Mouse (Mus musculus) ES-Bruce4 (cell line): ENCODE results near the gene Gm11011. TPM values are rescaled to one million over a fixed set of nuclear protein-coding genes. Genes with fewer than 3 reads are reported as not detected.

ENCODE experiments used
- H3K27ac ChIP-seq: 2 replicates; pipeline ENCODE4 v1.5.1; 2012; ENCODE audit warnings: low read length, inconsistent platforms; ENCODE audit not compliant: insufficient read depth
- H3K27me3 ChIP-seq: 2 replicates; pipeline ENCODE4 v1.6.1; 2012; ENCODE audit warnings: mild to moderate bottlenecking, low read length, inconsistent platforms; ENCODE audit not compliant: control insufficient read depth, poor library complexity, insufficient read depth, severe bottlenecking
- H3K36me3 ChIP-seq: 2 replicates; pipeline ENCODE4 v1.6.1; 2012; ENCODE audit warnings: inconsistent platforms, mild to moderate bottlenecking, low read length, moderate library complexity; ENCODE audit not compliant: control insufficient read depth, poor library complexity, insufficient read depth, severe bottlenecking
- H3K4me1 ChIP-seq: one replicate; pipeline ENCODE4 v1.8.1; 2011; ENCODE audit warnings: low read length; ENCODE audit not compliant: control insufficient read depth, insufficient read depth
- H3K4me3 ChIP-seq: 2 replicates; pipeline ENCODE4 v1.5.1; 2011; ENCODE audit warnings: low read depth, mild to moderate bottlenecking, low read length
- H3K9ac ChIP-seq: 2 replicates; pipeline ENCODE4 v1.6.1; 2012; ENCODE audit warnings: low read depth, mild to moderate bottlenecking, inconsistent platforms; ENCODE audit not compliant: poor library complexity, severe bottlenecking
- H3K9me3 ChIP-seq: replicated peaks from 2 replicates; pipeline ENCODE4 v1.6.1; 2012; ENCODE audit warnings: mild to moderate bottlenecking, low read length, inconsistent platforms; ENCODE audit not compliant: control insufficient read depth, poor library complexity, insufficient read depth, severe bottlenecking
- CTCF ChIP-seq: IDR thresholded peaks from one replicate; pipeline ENCODE4 v1.8.1; 2011; ENCODE audit warnings: low read depth, low read length
- EP300 ChIP-seq: IDR thresholded peaks from 2 replicates; pipeline ENCODE4 v1.6.1; 2011; ENCODE audit warnings: low read depth, low read length; ENCODE audit not compliant: insufficient read depth
- POLR2A ChIP-seq: IDR thresholded peaks from one replicate; pipeline ENCODE4 v1.8.1; 2011; ENCODE audit warnings: low read length; ENCODE audit not compliant: insufficient read depth
- polyA plus RNA-seq: library from polyadenylated mRNA; stranded (reverse); fragments of >200 nt; gene quantifications from 2 replicates; pipeline ENCODE4 v1.2.4, GENCODE M21; 2011; ENCODE audit warnings: low read depth; ENCODE audit not compliant: missing spikeins, insufficient read depth, insufficient read length

Gm11011 gene
- polyA plus RNA-seq, 1 experiment = not detected

DNA sequence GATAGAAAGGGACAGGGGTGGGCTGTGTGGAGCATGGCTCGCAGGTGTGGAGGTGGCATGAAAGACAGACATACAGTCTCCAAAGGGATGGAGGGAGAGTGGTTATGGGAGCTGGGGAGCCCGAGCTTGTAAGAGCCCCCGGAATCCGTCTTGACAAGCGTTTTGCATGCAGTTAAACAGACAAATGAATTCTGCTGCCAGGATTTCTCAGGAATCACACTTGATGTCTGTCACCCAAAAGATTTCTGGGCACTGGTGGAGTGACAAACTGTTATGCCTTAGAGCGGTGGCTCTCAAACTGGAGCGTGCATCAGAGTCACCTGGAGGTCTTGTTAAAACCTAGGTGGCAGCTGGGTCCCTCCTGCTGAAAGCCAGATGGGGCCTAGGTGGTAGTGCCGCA is 10.4 kb upstream of the Gm11011 start:
- no peak overlapping the region for H3K9ac ChIP-seq
- no peak overlapping the region for H3K27ac ChIP-seq
- H3K9me3 ChIP-seq = no peaks in the 10 kb centered on the region
- H3K36me3 ChIP-seq = no peaks in the 10 kb centered on the region
- H3K4me1 ChIP-seq = no peaks in the 10 kb centered on the region
- no peak overlapping the region for H3K4me3 ChIP-seq
- TF ChIP-seq CTCF = no peak
- no peak for TF ChIP-seq EP300
- no peak for TF ChIP-seq POLR2A
- no peaks in the 10 kb centered on the region for H3K27me3 ChIP-seq

DNA sequence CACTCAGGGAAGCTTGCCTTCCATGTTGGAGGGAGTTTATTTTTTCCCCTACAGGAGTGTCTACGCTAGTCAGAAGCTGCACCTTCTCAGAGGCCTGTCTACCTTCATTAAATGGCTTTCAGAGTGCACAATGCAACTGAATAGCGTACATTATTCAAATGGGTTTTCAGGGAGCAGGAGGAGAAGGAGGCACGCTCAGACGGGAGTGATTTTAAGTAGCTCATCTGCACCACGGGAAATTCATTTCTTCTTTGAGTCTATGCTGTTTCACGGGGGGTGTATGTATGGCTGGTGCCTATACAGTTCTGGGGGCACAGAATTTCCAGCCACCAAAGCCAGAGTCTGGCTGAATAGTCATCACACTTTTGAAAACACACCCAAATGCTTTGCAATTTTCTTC is 9.8 kb upstream of the Gm11011 start:
- TF ChIP-seq POLR2A (no peak), CTCF (no peak), EP300 (no peak)
- Histone ChIP-seq H3K4me1 (no peaks in the 10 kb centered on the region), H3K27ac (no peak overlapping the region), H3K27me3 (no peaks in the 10 kb centered on the region), H3K36me3 (no peaks in the 10 kb centered on the region), H3K9ac (no peak overlapping the region), H3K4me3 (no peak overlapping the region), H3K9me3 (no peaks in the 10 kb centered on the region)

DNA sequence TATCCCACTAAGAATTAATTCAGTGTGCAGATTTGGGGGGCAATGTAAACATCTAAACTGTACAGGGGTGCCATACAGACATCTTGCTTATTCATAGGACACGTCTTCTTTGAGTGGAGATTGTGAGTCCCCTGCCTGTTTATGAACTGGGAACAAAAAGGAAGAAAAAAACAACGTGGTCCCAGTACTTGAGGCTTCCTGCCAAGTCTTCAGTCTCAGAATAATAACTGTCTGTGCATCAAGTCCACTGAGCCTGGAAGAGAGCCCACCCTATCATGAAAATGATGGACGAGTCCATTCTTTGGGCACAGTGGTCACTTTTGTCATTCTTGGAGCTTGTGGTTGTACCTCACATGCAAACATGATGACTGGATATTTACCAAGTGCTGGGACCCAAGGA is 6.2 kb upstream of the Gm11011 start:
- H3K4me1 ChIP-seq = peaks cover 3% of the 10 kb centered on the region
- H3K27ac ChIP-seq = no peak overlapping the region
- TF ChIP-seq CTCF (no peak), POLR2A (no peak), EP300 (no peak)

DNA sequence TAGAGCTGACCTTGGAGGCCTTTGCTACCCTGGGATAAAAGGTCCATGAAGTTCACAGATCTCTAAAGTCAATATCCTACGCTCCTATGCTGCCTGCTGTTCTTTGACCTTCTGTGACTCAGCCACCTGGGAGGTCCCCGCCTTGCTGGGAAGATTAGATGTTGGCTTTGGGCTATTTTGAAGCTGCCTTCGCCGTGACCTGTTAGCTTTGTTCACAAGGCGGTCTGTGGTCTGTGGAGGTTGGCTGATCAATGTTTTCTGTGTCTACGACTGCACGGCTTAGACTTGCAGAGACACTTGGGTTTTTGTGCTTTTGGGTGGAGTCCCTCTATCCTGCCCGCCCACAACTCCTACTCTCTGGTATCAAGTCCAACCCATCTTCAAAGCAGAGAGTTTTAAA is 2.9 kb upstream of the Gm11011 start:
- Histone ChIP-seq H3K27me3 (no peaks in the 10 kb centered on the region), H3K9ac (no peak overlapping the region), H3K9me3 (no peaks in the 10 kb centered on the region), H3K27ac (no peak overlapping the region), H3K4me3 (no peak overlapping the region), H3K4me1 (peaks cover 3% of the 10 kb centered on the region), H3K36me3 (no peaks in the 10 kb centered on the region)
- TF ChIP-seq CTCF (no peak), POLR2A (no peak), EP300 (no peak)

More for the DNA sequence above, 6.2 kb upstream of the Gm11011 start:
- no peaks in the 10 kb centered on the region for H3K9me3 ChIP-seq
- no peak overlapping the region for H3K4me3 ChIP-seq
- no peak overlapping the region for H3K9ac ChIP-seq
- H3K27me3 ChIP-seq = no peaks in the 10 kb centered on the region
- H3K36me3 ChIP-seq = no peaks in the 10 kb centered on the region

DNA sequence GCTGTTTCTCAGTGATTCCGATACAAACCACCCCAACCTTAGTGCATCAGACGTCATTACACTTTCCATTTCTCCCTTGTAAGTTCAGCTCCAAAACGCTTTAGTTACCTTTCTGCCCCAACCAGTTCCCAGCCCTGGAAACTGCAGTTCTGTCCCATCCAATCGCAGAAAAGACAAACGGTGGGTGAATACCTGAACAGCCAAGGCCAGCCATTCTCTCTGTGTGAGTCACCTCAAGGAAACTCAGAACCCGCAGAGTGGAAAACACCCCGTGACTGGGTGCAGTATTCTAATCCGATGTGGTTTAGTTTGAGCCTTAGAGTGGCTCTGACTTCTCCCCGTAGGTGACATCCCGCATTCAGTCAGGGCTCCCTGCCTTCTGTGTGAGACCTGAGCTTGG is 2.2 kb upstream of the Gm11011 start:
- TF ChIP-seq POLR2A (no peak), CTCF (no peak)
- Histone ChIP-seq H3K9ac (no peak overlapping the region), H3K9me3 (no peaks in the 10 kb centered on the region), H3K27ac (no peak overlapping the region), H3K4me1 (peaks cover 3% of the 10 kb centered on the region), H3K36me3 (no peaks in the 10 kb centered on the region), H3K4me3 (no peak overlapping the region), H3K27me3 (no peaks in the 10 kb centered on the region)

DNA sequence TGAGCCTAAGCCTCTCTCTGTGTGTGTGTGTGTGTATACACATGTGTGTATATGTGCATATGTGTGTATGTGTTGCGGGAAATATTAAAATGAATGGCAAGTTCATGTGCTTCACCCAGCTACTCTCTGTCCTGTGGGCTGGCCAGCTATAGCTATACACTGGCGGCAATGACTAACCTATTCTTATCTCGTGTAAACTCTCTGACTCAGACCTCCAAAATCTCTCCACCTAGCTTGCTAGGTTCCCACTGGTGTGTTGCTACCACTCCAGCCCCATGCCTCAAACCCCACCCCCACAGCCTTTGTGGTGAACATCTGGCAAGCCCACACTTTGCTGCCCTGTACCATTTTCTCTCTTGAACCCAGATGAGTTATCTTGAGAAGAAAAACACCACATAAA is 857 bp downstream of the Gm11011 start:
- no peaks in the 10 kb centered on the region for H3K27me3 ChIP-seq
- H3K9ac ChIP-seq = no peak overlapping the region
- H3K27ac ChIP-seq = no peak overlapping the region
- TF ChIP-seq POLR2A (no peak), CTCF (no peak), EP300 (no peak)
- H3K4me1 ChIP-seq = peaks cover 3% of the 10 kb centered on the region
- no peaks in the 10 kb centered on the region for H3K36me3 ChIP-seq
- no peaks in the 10 kb centered on the region for H3K9me3 ChIP-seq
- H3K4me3 ChIP-seq = no peak overlapping the region
